Mouse (Mus musculus) lung, postnatal 0 days (tissue): ENCODE measurements at regions not wholly inside any gene's neighbourhood (a gene's known extent, or its start where the extent isn't known, plus 50 kb on each side); places are given as distances from the start of the nearest gene placed in this dataset.

Experiments used
- ATAC-seq: fragments of 200-750 bp; cut with Nextera tagmentation; 2 replicates; pipeline ENCODE4 v1.8.0; 2017; ENCODE audit warnings: moderate library complexity
- DNase-seq: peaks from one replicate; pipeline ENCODE4 v3.0.0-alpha.2; 2016; ENCODE audit warnings: low spot score
- H3K27ac ChIP-seq: fragments of 300-500 bp; sonication (generic); 2 replicates; pipeline ENCODE4 v1.5.1; 2014; ENCODE audit warnings: antibody characterized with exemption, mild to moderate bottlenecking, low read length, mixed read lengths
- H3K27me3 ChIP-seq: fragments of 300-500 bp; sonication (generic); replicated peaks from 2 replicates; pipeline ENCODE4 v1.6.1; 2014; ENCODE audit warnings: low read length, mixed read lengths; ENCODE audit not compliant: insufficient read depth
- H3K36me3 ChIP-seq: fragments of 300-500 bp; sonication (generic); 2 replicates; pipeline ENCODE4 v1.6.1; 2014; ENCODE audit warnings: low read length, mixed read lengths; ENCODE audit not compliant: insufficient read depth
- H3K4me1 ChIP-seq: fragments of 300-500 bp; sonication (generic); 2 replicates; pipeline ENCODE4 v1.6.1; 2014; ENCODE audit warnings: antibody characterized with exemption, low read depth, low read length, mixed read lengths; ENCODE audit not compliant: insufficient read depth
- H3K4me2 ChIP-seq: fragments of 300-500 bp; sonication (generic); replicated peaks from 2 replicates; pipeline ENCODE4 v1.6.1; 2014; ENCODE audit warnings: low read depth, mild to moderate bottlenecking, low read length, moderate library complexity, mixed read lengths
- H3K4me3 ChIP-seq: fragments of 300-500 bp; sonication (generic); 2 replicates; pipeline ENCODE4 v1.5.1; 2014; ENCODE audit warnings: low read depth, low read length
- H3K9ac ChIP-seq: fragments of 300-500 bp; sonication (generic); replicated peaks from 2 replicates; pipeline ENCODE4 v1.6.1; 2014; ENCODE audit warnings: low read depth, mild to moderate bottlenecking
- H3K9me3 ChIP-seq: fragments of 300-500 bp; sonication (generic); 2 replicates; pipeline ENCODE4 v1.6.1; 2016; ENCODE audit warnings: low read length, mixed read lengths
- CTCF ChIP-seq: IDR thresholded peaks from 2 replicates; pipeline ENCODE4 v1.5.1; 2016; ENCODE audit warnings: antibody characterized with exemption, mild to moderate bottlenecking
- EP300 ChIP-seq: IDR thresholded peaks from 2 replicates; pipeline ENCODE4 v1.6.1; 2016; ENCODE audit warnings: antibody characterized with exemption, mild to moderate bottlenecking, control low read depth
- WGBS: fragments of 180-500 bp; shearing (Covaris S2); extraction: QIAGEN DNeasy Blood & Tissue Kit; methylation state at CpG from one replicate; pipeline ENCODE4 v1.1.7; 2014; 5-methylcytosine and 5-hydroxymethylcytosine counted together

- no peak overlapping the region for H3K4me3 ChIP-seq
- DNase-seq (no peak), ATAC-seq (no peak)
- no peak for TF ChIP-seq EP300
- TF ChIP-seq CTCF: no peak
- no peaks in the 10 kb centered on the region for H3K36me3 ChIP-seq
- H3K4me1 ChIP-seq: no peaks in the 10 kb centered on the region
- H3K27ac ChIP-seq: no peak overlapping the region
- 95% methylated on average over 3 of the region's 3 CpGs for WGBS
- H3K27me3 ChIP-seq: no peaks in the 10 kb centered on the region
- H3K4me2 ChIP-seq: no peak overlapping the region
- H3K9ac ChIP-seq: no peak overlapping the region
- no peaks in the 10 kb centered on the region for H3K9me3 ChIP-seq
Observed at GRCm38 (mm10) chr2:128436378-128436777, 154.6 kb upstream of the Spdye4c start.

GRCm38 (mm10) chr2:128437698-128438097 lies 153.3 kb upstream of the Spdye4c start:
- Histone ChIP-seq H3K4me1 (no peaks in the 10 kb centered on the region), H3K4me2 (no peak overlapping the region), H3K27me3 (no peaks in the 10 kb centered on the region), H3K36me3 (no peaks in the 10 kb centered on the region), H3K27ac (peak overlapping the region; percentile 33), H3K9me3 (no peaks in the 10 kb centered on the region), H3K9ac (no peak overlapping the region), H3K4me3 (no peak overlapping the region)
- 27% methylated on average over 7 of the region's 7 CpGs for WGBS
- ATAC-seq (peak; percentile 17; the same call in 1 of the 2 replicates), DNase-seq (peak; percentile 36)
- TF ChIP-seq EP300: no peak; the same call in 1 of the 2 replicates
- no peak for TF ChIP-seq CTCF

- 28% methylated on average over 12 of the region's 12 CpGs for WGBS
- DNase-seq (peak; percentile 90), ATAC-seq (peak; percentile 78)
- Histone ChIP-seq H3K36me3 (no peaks in the 10 kb centered on the region), H3K4me3 (no peak overlapping the region), H3K4me1 (no peaks in the 10 kb centered on the region), H3K9ac (no peak overlapping the region), H3K27ac (peak overlapping the region; percentile 33), H3K9me3 (no peaks in the 10 kb centered on the region), H3K27me3 (no peaks in the 10 kb centered on the region), H3K4me2 (no peak overlapping the region)
- TF ChIP-seq CTCF (no peak), EP300 (peak; percentile 46; the same call in 1 of the 2 replicates)
Observed at GRCm38 (mm10) chr2:128438161-128438822, 152.7 kb upstream of the Spdye4c start.

- no peaks in the 10 kb centered on the region for H3K4me1 ChIP-seq
- no peak for ATAC-seq
- no peaks in the 10 kb centered on the region for H3K27me3 ChIP-seq
- 50% methylated on average over 2 of the region's 2 CpGs for WGBS
- TF ChIP-seq EP300 (no peak), CTCF (no peak)
- H3K27ac ChIP-seq: 0 out of 2 replicates have a peak overlapping the region, but pooled peaks have one; percentile 32
- no peaks in the 10 kb centered on the region for H3K9me3 ChIP-seq
- H3K9ac ChIP-seq: no peak overlapping the region
- H3K36me3 ChIP-seq: no peaks in the 10 kb centered on the region
- no peak overlapping the region for H3K4me2 ChIP-seq
- no peak overlapping the region for H3K4me3 ChIP-seq
- DNase-seq: no peak
Observed at GRCm38 (mm10) chr2:128438897-128439296, 152.1 kb upstream of the Spdye4c start.

- TF ChIP-seq EP300 (no peak), CTCF (no peak)
- no peaks in the 10 kb centered on the region for H3K27me3 ChIP-seq
- no peaks in the 10 kb centered on the region; the same call in 1 of the 2 replicates for H3K4me1 ChIP-seq
- H3K27ac ChIP-seq: no peak overlapping the region
- H3K36me3 ChIP-seq: no peaks in the 10 kb centered on the region
- H3K4me3 ChIP-seq: no peak overlapping the region
- no peaks in the 10 kb centered on the region for H3K9me3 ChIP-seq
- no peak overlapping the region for H3K9ac ChIP-seq
- no peak for DNase-seq
- no peak for ATAC-seq
- 68% methylated on average over 7 of the region's 7 CpGs for WGBS
- no peak overlapping the region for H3K4me2 ChIP-seq
Observed at GRCm38 (mm10) chr2:128444599-128445011, 146.4 kb upstream of the Spdye4c start.

- DNase-seq (peak; percentile 44), ATAC-seq (0 out of 2 replicates have a peak, but pooled peaks have one; percentile 17)
- Histone ChIP-seq H3K9me3 (no peaks in the 10 kb centered on the region), H3K36me3 (no peaks in the 10 kb centered on the region), H3K4me3 (no peak overlapping the region), H3K27ac (no peak overlapping the region), H3K27me3 (no peaks in the 10 kb centered on the region), H3K9ac (no peak overlapping the region), H3K4me1 (no peaks in the 10 kb centered on the region; the same call in 1 of the 2 replicates), H3K4me2 (no peak overlapping the region)
- WGBS: 88% methylated on average over 5 of the region's 5 CpGs
- TF ChIP-seq EP300 (no peak), CTCF (no peak)
Observed at GRCm38 (mm10) chr2:128445443-128445842, 145.6 kb upstream of the Spdye4c start.
